ENCODE assay signal across 13 mouse cellular contexts in genomic region chr10:76445996-76446681, GRCm38 (mm10). TPM values are rescaled to one million over a fixed set of nuclear protein-coding genes. Genes with fewer than 3 reads are reported as not detected.
DNase-seq lines count a peak whose midpoint lies in the region; ATAC-seq and TF ChIP-seq lines count a peak whose summit lies in the region.
"Had no signal": no experiment of that assay in that cellular context is flagged by ENCODE, and none has a peak within 500 bp of the region (broad histone marks: within the 10 kb centered on the region; RNA-seq: fewer than 3 reads in every experiment).

No protein-coding gene starts in this region.

- peak overlapping the region; percentile 28 for H3K27ac ChIP-seq in intestine, embryonic 16.5 days (ENCODE audit: low read length)
- H3K27ac ChIP-seq in liver, postnatal 0 days (ENCODE audit: low read depth) = 0 out of 2 replicates have a peak overlapping the region, but pooled peaks have one; percentile 9
- H3K27ac ChIP-seq in neural tube, embryonic 15.5 days (replicated peaks) = no peak overlapping the region
- H3K27ac ChIP-seq in hindbrain, postnatal 0 days = no peak overlapping the region
- H3K27ac ChIP-seq: hindbrain, embryonic 14.5 days had no signal

- H3K4me2 ChIP-seq in intestine, embryonic 16.5 days (ENCODE audit: low read depth, low read length) = no peak overlapping the region
- H3K4me2 ChIP-seq in liver, postnatal 0 days (ENCODE audit: low read depth, low read length) = no peak overlapping the region
- H3K4me2 ChIP-seq in neural tube, embryonic 15.5 days = no peak overlapping the region
- H3K4me2 ChIP-seq in hindbrain, postnatal 0 days (ENCODE audit: low read depth, low read length) = no peak overlapping the region
- H3K4me2 ChIP-seq: hindbrain, embryonic 14.5 days had no signal

- DNase-seq in 416B (ENCODE audit: low read depth) (peak; percentile 31), G1E (ENCODE audit: low spot score) (peak; percentile 53)
- peak; percentile 47 for DNase-seq in liver, postnatal 0 days
- DNase-seq in layer of hippocampus, postnatal 14 days (ENCODE audit: low spot score in 2 of 2) = no peak
- no peak for DNase-seq in hindbrain, postnatal 0 days (ENCODE audit: low spot score)
- DNase-seq: cerebellum, adult 2 months had no signal

- H3K9ac ChIP-seq in intestine, embryonic 16.5 days (ENCODE audit: low read depth, low read length) = no peak overlapping the region
- H3K9ac ChIP-seq in liver, postnatal 0 days (replicated peaks) = no peak overlapping the region
- H3K9ac ChIP-seq in neural tube, embryonic 15.5 days (replicated peaks) = no peak overlapping the region
- H3K9ac ChIP-seq in hindbrain, postnatal 0 days (replicated peaks; ENCODE audit: low read length) = no peak overlapping the region
- H3K9ac ChIP-seq: hindbrain, embryonic 14.5 days had no signal

- WGBS in intestine, embryonic 16.5 days = 65% methylated on average over 4 of the region's 4 CpGs
- WGBS in liver, postnatal 0 days (ENCODE audit: insufficient replicate concordance) = 38% methylated on average over 4 of the region's 4 CpGs
- 77% methylated on average over 4 of the region's 4 CpGs for WGBS in neural tube, embryonic 15.5 days
- WGBS in hindbrain, postnatal 0 days = 87% methylated on average over 4 of the region's 4 CpGs

- peaks cover 5% of the 10 kb centered on the region for H3K36me3 ChIP-seq in G1E (replicated peaks)
- H3K36me3 ChIP-seq in intestine, embryonic 16.5 days (ENCODE audit: control insufficient read depth, insufficient read depth, low read length) = no peaks in the 10 kb centered on the region
- H3K36me3 ChIP-seq in liver, postnatal 0 days (replicated peaks; ENCODE audit: insufficient read depth, low read length) = no peaks in the 10 kb centered on the region
- no peaks in the 10 kb centered on the region for H3K36me3 ChIP-seq in neural tube, embryonic 15.5 days
- no peaks in the 10 kb centered on the region for H3K36me3 ChIP-seq in hindbrain, postnatal 0 days (ENCODE audit: insufficient read depth, low read length)

- peak; percentile 42 for ATAC-seq in G1E (ENCODE audit: extremely low read depth, insufficient number of reproducible peaks, low FRiP score, poor library complexity, severe bottlenecking)
- ATAC-seq in intestine, embryonic 16.5 days = 0 out of 2 replicates have a peak, but pooled peaks have one; percentile 12
- ATAC-seq in liver, postnatal 0 days = no peak
- ATAC-seq in neural tube, embryonic 15.5 days (ENCODE audit: low FRiP score) = no peak
- ATAC-seq in monocyte, adult 5-6 weeks (replicated peaks; ENCODE audit: insufficient number of reproducible peaks, low FRiP score, low TSS enrichment, poor library complexity, severe bottlenecking) = no peak
- ATAC-seq in hindbrain, postnatal 0 days = no peak

- peaks cover 66% of the 10 kb centered on the region for H3K4me1 ChIP-seq in G1E (ENCODE audit: insufficient read depth, low read depth, low read length)
- peaks cover 13% of the 10 kb centered on the region for H3K4me1 ChIP-seq in intestine, embryonic 16.5 days (ENCODE audit: control insufficient read depth, insufficient read depth, low read length)
- peaks cover 25% of the 10 kb centered on the region for H3K4me1 ChIP-seq in liver, postnatal 0 days (ENCODE audit: insufficient read depth)
- peaks cover 18% of the 10 kb centered on the region for H3K4me1 ChIP-seq in neural tube, embryonic 15.5 days
- H3K4me1 ChIP-seq in hindbrain, postnatal 0 days (ENCODE audit: insufficient read depth, low read length) = no peaks in the 10 kb centered on the region

- TF ChIP-seq EP300 in liver, postnatal 0 days (IDR thresholded peaks at IDR 0.05; ENCODE audit: low read depth) = peak; percentile 58; the same call in 1 of the 2 replicates

- peaks cover 4% of the 10 kb centered on the region for H3K27me3 ChIP-seq in G1E (ENCODE audit: insufficient read depth, low read length)
- H3K27me3 ChIP-seq in intestine, embryonic 16.5 days (replicated peaks; ENCODE audit: control insufficient read depth, insufficient read depth, low read length) = no peaks in the 10 kb centered on the region
- H3K27me3 ChIP-seq in liver, postnatal 0 days (ENCODE audit: insufficient read depth, low read length) = no peaks in the 10 kb centered on the region
- no peaks in the 10 kb centered on the region for H3K27me3 ChIP-seq in neural tube, embryonic 15.5 days (replicated peaks)
- no peaks in the 10 kb centered on the region for H3K27me3 ChIP-seq in hindbrain, postnatal 0 days (ENCODE audit: insufficient read depth, low read length)

- H3K4me3 ChIP-seq in G1E (ENCODE audit: low read depth, low read length) = peak overlapping the region; percentile 36; the same call in 1 of the 2 replicates
- no peak overlapping the region for H3K4me3 ChIP-seq in intestine, embryonic 16.5 days (ENCODE audit: low read length)
- H3K4me3 ChIP-seq in liver, postnatal 0 days (ENCODE audit: low read depth, low read length) = no peak overlapping the region
- no peak overlapping the region for H3K4me3 ChIP-seq in neural tube, embryonic 15.5 days (replicated peaks)
- H3K4me3 ChIP-seq in hindbrain, postnatal 0 days (ENCODE audit: low read length) = no peak overlapping the region

- H3K9me3 ChIP-seq in G1E (replicated peaks) = no peaks in the 10 kb centered on the region
- no peaks in the 10 kb centered on the region for H3K9me3 ChIP-seq in intestine, embryonic 16.5 days (ENCODE audit: control insufficient read depth, low read length)
- no peaks in the 10 kb centered on the region for H3K9me3 ChIP-seq in liver, postnatal 0 days (ENCODE audit: low read length)
- H3K9me3 ChIP-seq in neural tube, embryonic 15.5 days (replicated peaks) = no peaks in the 10 kb centered on the region
- H3K9me3 ChIP-seq in hindbrain, postnatal 0 days (ENCODE audit: low read length) = no peaks in the 10 kb centered on the region

- TF ChIP-seq CTCF in G1E (IDR thresholded peaks at IDR 0.05; ENCODE audit: low read depth, low read length) = no peak
- TF ChIP-seq CTCF in liver, postnatal 0 days (IDR thresholded peaks at IDR 0.05; ENCODE audit: low read depth) = no peak
- no peak for TF ChIP-seq CTCF in hindbrain, postnatal 0 days (IDR thresholded peaks at IDR 0.05; ENCODE audit: low read depth)

RNA-seq across cellular contexts. Expression of gene 2610028H24Rik, which starts 2.7 kb away (rescaled TPM):
- total RNA-seq in G1E (2014; fragmentation: Nextera tagmentation) (not detected in 2 replicates), G1E (2017) (0.11 TPM in 1 of 2 replicates, not detected in the other)
- not detected in 2 replicates for polyA plus RNA-seq in G1E (2012)
- polyA plus RNA-seq in intestine, embryonic 16.5 days (2015; fragmentation: Nextera tagmentation; extraction: Ambion mirVana) = not detected in 2 replicates
- not detected in 2 replicates for polyA plus RNA-seq in liver, postnatal 0 days (2015; fragmentation: Nextera tagmentation; extraction: Ambion mirVana)
- not detected in 2 replicates for polyA plus RNA-seq in neural tube, embryonic 15.5 days (2015; fragmentation: Nextera tagmentation; extraction: Ambion mirVana)
- total RNA-seq in monocyte, adult 5-6 weeks (2017) = not detected in 3 replicates
- total RNA-seq in layer of hippocampus, postnatal 14 days (2021) = not detected
- not detected in 2 replicates for total RNA-seq in hindbrain, postnatal 0 days (2014; rRNA removed)
- polyA plus RNA-seq in hindbrain, postnatal 0 days (2015; fragmentation: Nextera tagmentation; extraction: Ambion mirVana) = not detected in 2 replicates
- total RNA-seq: adrenal gland, adult 18-20 months; left cerebral cortex, postnatal 14 days had no signal
- polyA plus RNA-seq: cerebellum, adult 2 months; hindbrain, embryonic 14.5 days had no signal

RNA-seq across cellular contexts. Expression of gene Pcnt, which starts 3.6 kb away (rescaled TPM):
- total RNA-seq in G1E (2014; fragmentation: Nextera tagmentation) (61.9 and 64.3 TPM in 2 replicates), G1E (2017) (46.0 and 50.4 TPM in 2 replicates)
- polyA plus RNA-seq in G1E (2012) = 61.9 and 72.1 TPM in 2 replicates
- polyA plus RNA-seq in intestine, embryonic 16.5 days (2015; fragmentation: Nextera tagmentation; extraction: Ambion mirVana) = 10.1 and 10.7 TPM in 2 replicates
- polyA plus RNA-seq in liver, postnatal 0 days (2015; fragmentation: Nextera tagmentation; extraction: Ambion mirVana) = 4.5 and 5.4 TPM in 2 replicates
- 5.9 and 7.2 TPM in 2 replicates for polyA plus RNA-seq in neural tube, embryonic 15.5 days (2015; fragmentation: Nextera tagmentation; extraction: Ambion mirVana)
- 36.3 to 48.3 TPM (median 40.0 TPM) in 3 replicates for total RNA-seq in monocyte, adult 5-6 weeks (2017)
- 10 to 100 TPM; 14.6 to 18.6 TPM for total RNA-seq in layer of hippocampus, postnatal 14 days (2021)
- 9.7 and 10.1 TPM in 2 replicates for total RNA-seq in hindbrain, postnatal 0 days (2014; rRNA removed)
- polyA plus RNA-seq in hindbrain, postnatal 0 days (2015; fragmentation: Nextera tagmentation; extraction: Ambion mirVana) = 4.8 and 5.4 TPM in 2 replicates

RNA-seq across cellular contexts. Expression of gene AC141477.1, which starts 5.9 kb away (rescaled TPM):
- total RNA-seq in G1E (2014; fragmentation: Nextera tagmentation) = 11.7 TPM in 1 of 2 replicates, not detected in the other
- 7.6 TPM in 1 of 2 replicates, not detected in the other for total RNA-seq in G1E (2017)
- polyA plus RNA-seq in G1E (2012) = not detected in 2 replicates
- polyA plus RNA-seq in intestine, embryonic 16.5 days (2015; fragmentation: Nextera tagmentation; extraction: Ambion mirVana) = not detected in 2 replicates
- polyA plus RNA-seq in liver, postnatal 0 days (2015; fragmentation: Nextera tagmentation; extraction: Ambion mirVana) = 1.2 TPM in 1 of 2 replicates, not detected in the other
- not detected in 2 replicates for polyA plus RNA-seq in neural tube, embryonic 15.5 days (2015; fragmentation: Nextera tagmentation; extraction: Ambion mirVana)
- total RNA-seq in monocyte, adult 5-6 weeks (2017) = 23.2 to 90.2 TPM (median 54.9 TPM) in 3 replicates
- total RNA-seq in layer of hippocampus, postnatal 14 days (2021) = not detected
- not detected in 2 replicates for total RNA-seq in hindbrain, postnatal 0 days (2014; rRNA removed)
- not detected in 2 replicates for polyA plus RNA-seq in hindbrain, postnatal 0 days (2015; fragmentation: Nextera tagmentation; extraction: Ambion mirVana)
- total RNA-seq: ES-E14; left cerebral cortex, postnatal 14 days had no signal
- polyA plus RNA-seq: cerebellum, adult 2 months; hindbrain, embryonic 14.5 days had no signal

RNA-seq across cellular contexts. Expression of gene Mcm3ap, which starts 22.6 kb away (rescaled TPM):
- 34.2 and 44.1 TPM in 2 replicates for total RNA-seq in G1E (2014; fragmentation: Nextera tagmentation)
- 59.3 and 65.9 TPM in 2 replicates for total RNA-seq in G1E (2017)
- 30.5 and 35.4 TPM in 2 replicates for polyA plus RNA-seq in G1E (2012)
- polyA plus RNA-seq in intestine, embryonic 16.5 days (2015; fragmentation: Nextera tagmentation; extraction: Ambion mirVana) = 34.1 and 34.4 TPM in 2 replicates
- 14.9 and 18.2 TPM in 2 replicates for polyA plus RNA-seq in liver, postnatal 0 days (2015; fragmentation: Nextera tagmentation; extraction: Ambion mirVana)
- polyA plus RNA-seq in neural tube, embryonic 15.5 days (2015; fragmentation: Nextera tagmentation; extraction: Ambion mirVana) = 48.2 and 60.4 TPM in 2 replicates
- 56.0 to 77.8 TPM (median 72.0 TPM) in 3 replicates for total RNA-seq in monocyte, adult 5-6 weeks (2017)
- total RNA-seq in layer of hippocampus, postnatal 14 days (2021) = 10 to 100 TPM; 42.2 to 44.1 TPM
- total RNA-seq in hindbrain, postnatal 0 days (2014; rRNA removed) = 28.8 and 29.1 TPM in 2 replicates
- polyA plus RNA-seq in hindbrain, postnatal 0 days (2015; fragmentation: Nextera tagmentation; extraction: Ambion mirVana) = 49.0 and 55.7 TPM in 2 replicates

RNA-seq across cellular contexts. Expression of gene Ybey, which starts 22.8 kb away (rescaled TPM):
- total RNA-seq in G1E (2014; fragmentation: Nextera tagmentation) (6.1 and 8.8 TPM in 2 replicates), G1E (2017) (9.7 and 10.6 TPM in 2 replicates)
- 1.6 and 2.3 TPM in 2 replicates for polyA plus RNA-seq in G1E (2012)
- polyA plus RNA-seq in intestine, embryonic 16.5 days (2015; fragmentation: Nextera tagmentation; extraction: Ambion mirVana) = 5.5 TPM in 2 replicates
- 2.5 and 2.7 TPM in 2 replicates for polyA plus RNA-seq in liver, postnatal 0 days (2015; fragmentation: Nextera tagmentation; extraction: Ambion mirVana)
- 6.1 and 6.8 TPM in 2 replicates for polyA plus RNA-seq in neural tube, embryonic 15.5 days (2015; fragmentation: Nextera tagmentation; extraction: Ambion mirVana)
- 2.2 to 4.7 TPM (median 2.4 TPM) in 3 replicates for total RNA-seq in monocyte, adult 5-6 weeks (2017)
- 1 to 10 TPM; 3.4 to 3.8 TPM for total RNA-seq in layer of hippocampus, postnatal 14 days (2021)
- total RNA-seq in hindbrain, postnatal 0 days (2014; rRNA removed) = 4.6 and 4.7 TPM in 2 replicates
- 4.1 and 4.2 TPM in 2 replicates for polyA plus RNA-seq in hindbrain, postnatal 0 days (2015; fragmentation: Nextera tagmentation; extraction: Ambion mirVana)

Comparison
In these comparisons a context has a peak if more than half of its experiments do, and no peak if none do; other contexts are left out.
1. DNase-seq: peak in 416B (single experiment), G1E (single experiment) and liver, postnatal 0 days (single experiment); none in layer of hippocampus, postnatal 14 days (0 of 2) and hindbrain, postnatal 0 days (single experiment).
2. ATAC-seq: peak in G1E (single experiment) and intestine, embryonic 16.5 days (single experiment); none in liver, postnatal 0 days (single experiment), neural tube, embryonic 15.5 days (single experiment), monocyte, adult 5-6 weeks (single experiment) and hindbrain, postnatal 0 days (single experiment).
3. H3K27ac ChIP-seq: peak in intestine, embryonic 16.5 days (single experiment) and liver, postnatal 0 days (single experiment); none in neural tube, embryonic 15.5 days (single experiment) and hindbrain, postnatal 0 days (single experiment).